Mouse (Mus musculus) heart, postnatal 0 days (tissue): Measurements from ENCODE around the gene Copz2. TPM values are rescaled to one million over a fixed set of nuclear protein-coding genes. Genes with fewer than 3 reads are reported as not detected.
"Not testable (repeated sequence)": the region's sequence is repeated elsewhere in the genome, so short reads cannot be mapped to it uniquely, and the experiment has no call there.

Experiments used
- ATAC-seq: fragments of 200-750 bp; cut with Nextera tagmentation; 2 replicates; pipeline ENCODE4 v1.8.0; 2017; ENCODE audit warnings: low read depth, moderate number of reproducible peaks, moderate library complexity; ENCODE audit not compliant: insufficient read depth
- DNase-seq: peaks from one replicate; pipeline ENCODE4 v3.0.0-alpha.2; 2016; ENCODE audit warnings: low spot score
- H3K27ac ChIP-seq: fragments of 300-500 bp; sonication (generic); 2 replicates; pipeline ENCODE4 v1.5.1; 2014; ENCODE audit warnings: low read depth, mild to moderate bottlenecking
- H3K27me3 ChIP-seq: fragments of 300-500 bp; sonication (generic); 2 replicates; pipeline ENCODE4 v1.6.1; 2014; ENCODE audit warnings: low read length, mixed read lengths; ENCODE audit not compliant: control insufficient read depth, insufficient read depth
- H3K36me3 ChIP-seq: fragments of 300-500 bp; sonication (generic); replicated peaks from 2 replicates; pipeline ENCODE4 v1.6.1; 2014; ENCODE audit warnings: low read length, mixed read lengths; ENCODE audit not compliant: control insufficient read depth, insufficient read depth
- H3K4me1 ChIP-seq: fragments of 300-500 bp; sonication (generic); 2 replicates; pipeline ENCODE4 v1.6.1; 2014; ENCODE audit warnings: antibody characterized with exemption; ENCODE audit not compliant: control insufficient read depth, insufficient read depth
- H3K4me2 ChIP-seq: fragments of 300-500 bp; sonication (generic); 2 replicates; pipeline ENCODE4 v1.6.1; 2014; ENCODE audit warnings: low read depth, mild to moderate bottlenecking, low read length, moderate library complexity
- H3K4me3 ChIP-seq: fragments of 300-500 bp; sonication (generic); 2 replicates; pipeline ENCODE4 v1.5.1; 2014; ENCODE audit warnings: low read depth, low read length
- H3K9ac ChIP-seq: fragments of 300-500 bp; sonication (generic); replicated peaks from 2 replicates; pipeline ENCODE4 v1.6.1; 2014; ENCODE audit warnings: low read depth, low read length, mixed read lengths
- H3K9me3 ChIP-seq: fragments of 300-500 bp; sonication (generic); replicated peaks from 2 replicates; pipeline ENCODE4 v1.6.1; 2016; ENCODE audit warnings: low read length; ENCODE audit not compliant: control insufficient read depth
- CTCF ChIP-seq: IDR thresholded peaks from 2 replicates; pipeline ENCODE4 v1.5.1; 2016; ENCODE audit warnings: antibody characterized with exemption, control low read depth, low read depth
- EP300 ChIP-seq: IDR thresholded peaks from 2 replicates; pipeline ENCODE4 v1.6.1; 2016; ENCODE audit warnings: antibody characterized with exemption, low read depth
- WGBS: fragments of 180-500 bp; shearing (Covaris S2); extraction: QIAGEN DNeasy Blood & Tissue Kit; methylation state at CpG from one replicate; pipeline ENCODE4 v1.1.7; 2014; 5-methylcytosine and 5-hydroxymethylcytosine counted together
- polyA plus RNA-seq: library from polyadenylated mRNA; unstranded; fragments of >200 nt; fragmentation: Nextera tagmentation; extraction: Ambion mirVana; gene quantifications from 2 replicates; pipeline ENCODE4 v1.2.1, GENCODE M21; 2015
- total RNA-seq: library from RNA; depleted of rRNA; stranded (reverse); fragments of >200 nt; gene quantifications from 2 replicates; pipeline ENCODE4 v1.2.3, GENCODE M21; 2014; ENCODE audit warnings: low replicate concordance; rRNA removed

The Copz2 gene
- total RNA-seq (45.8 and 54.7 TPM in 2 replicates), polyA plus RNA-seq (119 and 123 TPM in 2 replicates)

DNA sequence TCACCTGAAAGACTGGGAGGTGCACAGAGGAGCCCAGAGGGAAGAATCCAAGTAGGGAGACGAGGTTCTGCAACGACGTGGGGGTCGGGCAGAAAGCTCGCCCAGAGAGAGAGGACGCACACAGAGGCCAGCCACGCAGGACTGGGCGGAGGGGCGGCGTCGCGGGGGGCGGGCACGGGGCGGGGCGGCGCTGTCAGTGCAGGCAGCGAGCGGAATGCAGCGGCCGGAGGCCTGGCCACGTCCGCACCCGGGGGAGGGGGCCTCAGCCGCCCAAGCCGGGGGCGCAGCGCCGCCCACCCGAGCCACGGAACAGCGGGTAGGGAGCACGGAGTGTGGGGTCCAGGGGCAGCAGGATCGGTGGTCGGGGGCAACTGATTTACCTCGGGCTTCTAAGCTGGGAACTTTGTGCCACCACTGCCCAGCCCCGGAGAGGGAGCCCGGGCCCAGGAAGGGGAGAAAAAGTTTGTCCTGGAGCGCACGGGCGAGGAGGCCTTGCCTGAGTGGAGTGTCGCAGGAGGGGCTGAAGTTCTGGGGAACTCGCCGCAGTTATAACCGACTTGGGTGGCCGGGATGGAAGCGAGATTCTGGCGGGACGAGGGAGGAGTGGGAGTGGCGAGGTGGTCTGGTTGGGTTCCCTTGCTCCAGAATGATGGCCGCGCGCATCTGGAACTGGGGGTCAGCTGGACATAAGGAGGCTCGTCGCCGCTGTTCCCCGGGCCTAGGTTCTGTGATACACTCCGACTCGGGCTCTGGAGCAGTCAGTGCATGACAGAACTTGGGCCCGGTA, at the start of gene Copz2:
Gene Copz2 (plus strand): TSS at position 190 of the 787 bp plus-strand sequence.
- no peaks in the 10 kb centered on the region for H3K27me3 ChIP-seq
- DNase-seq (no peak), ATAC-seq (peak; percentile 89)
- H3K36me3 ChIP-seq, result 0 out of 2 replicates have a peak, but pooled peaks cover 10% of the 10 kb centered on the region
- H3K27ac ChIP-seq, result peak within 1 kb of the TSS; percentile 62
- peaks cover 8% of the 10 kb centered on the region for H3K4me1 ChIP-seq
- H3K4me3 ChIP-seq, result peak within 1 kb of the TSS; percentile 79
- H3K4me2 ChIP-seq, result peak within 1 kb of the TSS; percentile 80
- H3K9ac ChIP-seq, result peak within 1 kb of the TSS; percentile 67
- TF ChIP-seq EP300 (no peak), CTCF (no peak)
- WGBS, result under 1% methylated on average over 50 of the region's 60 CpGs
- no peaks in the 10 kb centered on the region for H3K9me3 ChIP-seq

DNA sequence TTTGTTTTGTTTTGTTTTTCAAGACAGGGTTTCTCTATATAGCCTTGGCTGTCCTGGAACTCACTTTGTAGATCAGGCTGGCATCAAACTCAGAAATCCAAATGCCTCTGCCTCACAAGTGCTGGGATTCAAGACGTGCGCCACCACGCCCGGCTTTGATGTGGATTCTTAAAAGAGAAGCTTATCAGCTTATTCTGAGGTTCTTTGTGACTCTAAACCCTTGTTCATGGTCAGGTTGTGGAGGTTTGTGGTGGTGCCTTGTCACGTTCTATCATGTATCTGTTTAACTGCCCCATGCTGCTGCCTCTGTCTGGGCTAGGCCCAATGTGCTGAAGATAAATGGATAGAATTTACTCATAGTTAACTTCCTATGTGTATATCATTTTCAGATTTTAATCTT, 44.1 kb upstream of the Copz2 start:
- Histone ChIP-seq H3K4me1 (no peaks in the 10 kb centered on the region), H3K27me3 (no peaks in the 10 kb centered on the region), H3K4me2 (no peak overlapping the region), H3K9ac (no peak overlapping the region), H3K4me3 (no peak overlapping the region), H3K9me3 (no peaks in the 10 kb centered on the region), H3K36me3 (peaks cover 86% of the 10 kb centered on the region), H3K27ac (no peak overlapping the region)
- TF ChIP-seq CTCF (no peak), EP300 (no peak)
- no peak for ATAC-seq
- no peak for DNase-seq
- 85% methylated on average over 5 of the region's 5 CpGs for WGBS

- Histone ChIP-seq H3K27me3 (no peaks in the 10 kb centered on the region), H3K9me3 (no peaks in the 10 kb centered on the region), H3K4me2 (no peak overlapping the region), H3K27ac (no peak overlapping the region), H3K36me3 (peaks cover 77% of the 10 kb centered on the region), H3K9ac (no peak overlapping the region), H3K4me3 (no peak overlapping the region), H3K4me1 (no peaks in the 10 kb centered on the region)
- no peak for DNase-seq
- TF ChIP-seq CTCF (peak; percentile 25), EP300 (no peak)
- ATAC-seq, result no peak; the same call in 1 of the 2 replicates
- 26% methylated on average over 1 of the region's 1 CpGs for whole genome bisulfite sequencing
Measured at GRCm38 (mm10) chr11:96808066-96808465, 41.6 kb upstream of the Copz2 start.

DNA sequence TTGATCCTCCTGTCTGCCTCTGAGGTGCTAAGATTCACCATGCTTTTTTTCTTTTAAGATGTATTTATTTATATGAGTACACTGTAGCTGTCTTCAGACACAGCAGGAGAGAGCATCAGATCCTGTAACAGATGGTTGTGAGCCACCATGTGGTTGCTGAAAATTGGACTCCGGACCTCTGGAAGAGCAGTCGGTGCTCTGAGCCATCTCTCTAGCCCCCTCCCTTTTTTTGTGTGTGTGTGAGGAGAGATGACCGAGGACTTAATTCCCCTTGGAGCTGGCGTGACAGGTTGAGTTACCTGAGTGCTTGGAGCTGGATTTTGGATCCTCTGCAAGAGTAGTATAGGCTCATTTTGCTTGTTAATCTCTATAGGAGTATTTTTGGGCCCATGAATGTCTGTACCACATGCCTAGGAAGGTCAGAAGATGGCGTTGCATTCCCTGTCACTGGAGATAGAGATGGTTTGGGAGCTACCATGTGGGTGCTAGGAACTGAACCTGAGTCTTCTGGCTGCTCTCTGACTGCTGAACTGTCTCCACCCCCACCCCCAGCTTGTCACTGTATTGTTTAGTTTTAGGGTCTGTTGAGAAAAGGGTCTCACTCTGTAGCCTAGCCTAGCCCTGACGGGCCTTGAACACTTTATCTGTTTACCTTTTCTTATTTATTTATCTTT, 40.0 kb upstream of the Copz2 start:
- TF ChIP-seq CTCF, result no peak
- no peak for TF ChIP-seq EP300
- H3K36me3 ChIP-seq, result peaks cover 68% of the 10 kb centered on the region

DNA sequence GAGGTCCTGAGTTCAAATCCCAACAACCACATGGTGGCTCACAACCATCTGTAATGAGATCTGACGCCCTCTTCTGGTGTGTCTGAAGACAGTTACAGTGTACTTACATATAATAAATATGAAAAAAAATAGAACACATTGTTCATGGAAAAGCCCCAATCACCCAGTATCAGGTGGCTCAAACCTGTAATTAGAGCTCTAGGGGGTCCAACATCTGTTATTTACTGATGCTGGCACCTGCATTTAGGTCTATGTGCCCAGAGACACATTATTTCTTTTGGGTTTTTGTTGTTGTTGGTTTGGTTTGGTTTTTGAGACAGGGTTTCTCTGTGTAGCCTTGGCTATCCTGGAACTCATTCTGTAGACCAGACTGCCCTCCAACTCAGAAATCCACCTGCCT, 38.5 kb upstream of the Copz2 start:
- 86% methylated on average over 1 of the region's 1 CpGs for WGBS
- ATAC-seq, H3K9me3 ChIP-seq, DNase-seq, H3K4me3 ChIP-seq, H3K27ac ChIP-seq, H3K9ac ChIP-seq, H3K27me3 ChIP-seq, H3K4me2 ChIP-seq, H3K4me1 ChIP-seq: not testable (repeated sequence)
- H3K36me3 ChIP-seq, result peaks cover 65% of the 10 kb centered on the region

More for the DNA sequence above, 40.0 kb upstream of the Copz2 start:
- Histone ChIP-seq H3K27ac (no peak overlapping the region), H3K4me1 (no peaks in the 10 kb centered on the region), H3K9ac (no peak overlapping the region), H3K9me3 (no peaks in the 10 kb centered on the region), H3K27me3 (no peaks in the 10 kb centered on the region), H3K4me2 (no peak overlapping the region), H3K4me3 (no peak overlapping the region)
- ATAC-seq (no peak), DNase-seq (no peak)
- 95% methylated on average over 6 of the region's 6 CpGs for whole genome bisulfite sequencing
